Mouse (Mus musculus) kidney, postnatal 10 days (tissue): Measurements from ENCODE around the gene Ces1a.

Source experiments
- DNase-seq: peaks from one replicate; pipeline ENCODE4 v3.0.0; 2021; ENCODE audit warnings: mixed read lengths

Gene Ces1a

DNA sequence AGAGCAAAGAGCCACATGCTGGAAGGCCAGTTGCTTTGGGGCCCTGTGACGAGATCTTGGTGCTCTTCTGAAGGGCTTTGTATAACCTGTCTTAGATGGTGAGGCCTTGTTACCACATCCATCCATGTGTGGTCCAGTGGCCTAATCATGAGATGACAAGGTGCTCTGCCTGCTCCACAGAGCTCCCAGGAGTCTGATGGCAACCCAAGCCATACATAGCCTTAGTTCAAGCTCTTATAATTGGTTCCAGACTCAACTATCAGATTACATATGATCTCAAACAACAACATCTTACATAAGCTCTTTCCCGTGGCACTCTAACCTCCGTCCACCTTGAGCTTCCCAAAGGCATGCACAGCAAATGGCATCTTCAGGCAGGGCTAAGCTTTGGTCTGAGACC lies at the start of gene Ces1a:
Gene Ces1a, minus strand, starts transcription at position 101 of the 400 bp plus-strand sequence.
- DNase-seq, result no peak

GRCm38 (mm10) chr8:93095376-93095775 lies 47.4 kb upstream of the Ces1a start:
- peak; percentile 55 for DNase-seq

GRCm38 (mm10) chr8:93091324-93091723 lies 43.3 kb upstream of the Ces1a start:
- DNase-seq, result no peak

DNA sequence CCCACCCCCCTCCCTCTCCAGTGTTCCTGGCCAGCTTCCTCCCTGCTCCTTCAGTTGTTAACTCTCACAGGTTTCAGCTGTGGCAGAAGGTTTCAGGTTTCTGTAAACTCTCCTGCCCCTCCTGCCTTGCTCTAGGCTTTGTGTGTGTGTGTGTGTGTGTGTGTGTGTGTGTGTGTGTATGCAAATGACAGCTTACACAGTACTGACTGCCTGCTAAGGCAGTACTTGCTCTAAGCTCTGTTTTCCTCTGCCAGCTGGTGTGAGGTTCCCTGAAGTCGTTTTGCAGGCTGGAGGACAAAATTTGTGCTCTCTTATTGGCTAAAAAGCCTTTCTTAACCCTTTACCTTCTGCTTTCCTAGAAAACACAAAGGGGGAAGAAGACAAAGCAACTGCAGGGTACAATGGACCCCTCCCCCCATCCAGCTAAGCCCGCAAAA lies 40.7 kb upstream of the Ces1a start:
- peak; percentile 6 for DNase-seq

GRCm38 (mm10) chr8:93088193-93088592 lies 40.2 kb upstream of the Ces1a start:
- no peak for DNase-seq

DNA sequence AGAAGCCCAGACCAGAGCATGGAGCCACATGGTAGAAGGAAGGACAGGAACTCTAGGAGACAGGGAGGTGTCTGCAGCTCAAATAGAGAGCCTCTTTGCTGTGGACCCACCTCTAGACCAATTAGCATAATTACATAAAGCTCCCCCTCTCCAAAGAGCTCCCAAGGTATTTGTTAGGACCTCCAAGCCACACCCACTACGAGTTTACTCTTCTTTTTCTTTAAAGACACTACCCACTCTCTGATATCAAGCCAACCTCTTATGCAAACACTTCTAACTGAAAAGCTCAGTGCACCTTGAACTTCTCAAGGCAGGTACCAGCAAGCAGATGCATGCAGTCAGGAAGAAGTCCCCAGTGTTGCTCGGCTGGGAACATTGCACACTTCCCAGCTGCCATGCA lies 31.9 kb upstream of the Ces1a start, which contains the start of gene Ces1b:
Gene Ces1b, minus strand, starts transcription at position 131 of the 400 bp plus-strand sequence.
- DNase-seq, result no peak

- no peak for DNase-seq
Measured at GRCm38 (mm10) chr8:93075251-93075650, 27.3 kb upstream of the Ces1a start.

GRCm38 (mm10) chr8:93063416-93064117 lies 15.6 kb upstream of the Ces1a start:
- DNase-seq, result no peak

GRCm38 (mm10) chr8:93059185-93059584 lies 11.2 kb upstream of the Ces1a start:
- DNase-seq, result peak; percentile 78

- DNase-seq, result no peak
Measured at GRCm38 (mm10) chr8:93055238-93055637, 7.2 kb upstream of the Ces1a start.

DNA sequence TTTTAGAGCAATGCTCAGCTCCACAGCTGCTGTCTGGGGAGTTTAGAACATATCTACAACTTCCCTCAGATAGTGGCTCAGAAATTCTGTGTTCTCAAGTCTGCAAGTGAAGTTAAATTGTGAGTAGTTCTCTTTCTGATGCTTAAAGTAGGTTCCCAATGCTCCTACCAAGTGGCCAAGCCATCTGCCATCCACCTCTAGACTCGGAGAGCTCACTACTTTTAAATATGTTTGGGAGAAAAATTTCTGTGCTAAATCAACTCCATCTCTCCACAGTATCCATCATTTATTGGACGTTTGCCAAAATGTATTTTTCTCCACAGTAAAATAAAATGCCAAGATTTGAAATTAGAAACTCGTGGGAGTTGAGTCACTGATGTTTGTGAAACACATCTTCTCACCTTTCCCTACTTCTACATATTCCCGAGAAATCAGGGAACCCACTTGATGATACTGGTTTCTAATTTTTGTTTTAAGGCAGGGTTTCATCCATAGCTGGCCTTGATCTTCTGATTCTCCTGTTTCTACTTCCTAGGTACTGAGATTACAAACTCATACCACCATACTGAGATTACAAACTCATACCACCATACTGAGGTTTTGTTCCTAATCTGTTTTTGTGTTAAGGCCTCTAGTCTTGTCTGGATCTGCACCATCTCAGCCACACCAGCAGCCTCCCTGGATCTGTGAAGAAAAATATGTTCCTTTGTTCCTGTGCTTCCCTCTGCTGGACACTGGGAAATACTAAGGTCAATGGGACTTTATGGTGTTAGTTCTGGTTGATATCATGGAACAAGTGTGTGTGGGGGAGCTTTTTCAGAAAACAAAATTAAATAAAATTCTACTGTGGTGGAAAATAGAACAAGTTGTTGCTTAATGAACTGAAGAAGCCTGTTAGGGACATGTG lies 771 bp upstream of the Ces1a start:
- peak; percentile 7 for DNase-seq

GRCm38 (mm10) chr8:93043083-93043482 lies 4.9 kb downstream of the Ces1a start:
- DNase-seq, result no peak

- DNase-seq, result no peak
Measured at GRCm38 (mm10) chr8:93040776-93041567, 7.0 kb downstream of the Ces1a start.

DNA sequence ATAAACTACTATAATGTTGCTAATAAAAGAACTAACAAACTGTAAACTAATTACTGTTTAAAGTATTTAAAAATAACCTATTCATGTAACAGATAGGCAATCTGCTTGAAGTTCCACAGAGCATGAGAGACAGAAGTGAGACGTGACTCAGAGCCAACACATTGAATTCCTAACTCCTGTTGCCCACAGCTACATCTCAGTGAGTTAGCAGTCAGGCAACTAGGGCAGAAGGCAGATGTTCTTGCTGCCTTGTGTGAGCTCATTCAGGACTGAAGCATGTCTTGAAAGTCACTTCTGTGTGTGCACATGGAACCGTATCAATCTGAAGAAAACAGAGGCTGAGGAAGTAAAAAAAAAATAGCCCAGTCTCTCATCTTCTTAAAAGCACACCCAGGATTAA lies 7.7 kb downstream of the Ces1a start:
- no peak for DNase-seq

DNA sequence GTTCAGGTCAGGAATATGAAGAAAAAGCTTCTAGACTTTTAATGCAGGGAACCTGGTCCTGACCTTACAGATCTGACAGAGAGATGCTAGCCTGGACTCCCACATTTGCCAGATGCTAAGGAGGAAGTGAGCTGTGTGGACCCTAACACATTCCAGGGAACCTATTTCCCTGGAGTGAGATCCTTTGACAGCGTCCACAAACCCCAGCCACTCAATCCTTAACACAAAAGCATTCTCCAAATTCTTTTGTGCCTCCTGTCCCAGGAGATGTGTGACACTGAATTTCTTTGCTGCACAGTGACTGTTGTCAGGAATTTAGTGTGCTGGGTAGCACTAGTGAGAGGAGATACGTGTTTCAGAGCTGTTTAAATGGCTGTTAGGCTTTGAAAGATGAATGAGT lies 9.2 kb downstream of the Ces1a start:
- DNase-seq, result no peak

DNA sequence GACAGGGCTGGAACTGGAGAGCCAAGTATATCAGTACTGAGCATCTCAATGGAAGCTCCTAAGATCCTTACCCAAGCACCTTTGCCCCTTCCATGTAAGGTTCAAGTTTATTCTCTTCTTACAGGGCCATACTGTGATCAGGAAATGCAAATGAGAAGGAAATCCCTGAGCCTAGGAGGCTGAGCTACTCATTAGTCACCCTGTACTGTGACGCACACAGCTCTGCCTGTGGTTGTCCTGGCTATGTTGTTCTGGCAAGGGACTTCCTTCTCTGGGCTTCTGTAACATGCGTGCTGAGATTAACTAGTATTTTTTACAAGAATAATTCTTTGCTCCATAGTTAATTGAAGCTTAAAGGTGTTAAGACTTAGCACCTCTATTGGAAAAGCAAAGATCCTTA lies 17.3 kb downstream of the Ces1a start:
- no peak for DNase-seq

DNA sequence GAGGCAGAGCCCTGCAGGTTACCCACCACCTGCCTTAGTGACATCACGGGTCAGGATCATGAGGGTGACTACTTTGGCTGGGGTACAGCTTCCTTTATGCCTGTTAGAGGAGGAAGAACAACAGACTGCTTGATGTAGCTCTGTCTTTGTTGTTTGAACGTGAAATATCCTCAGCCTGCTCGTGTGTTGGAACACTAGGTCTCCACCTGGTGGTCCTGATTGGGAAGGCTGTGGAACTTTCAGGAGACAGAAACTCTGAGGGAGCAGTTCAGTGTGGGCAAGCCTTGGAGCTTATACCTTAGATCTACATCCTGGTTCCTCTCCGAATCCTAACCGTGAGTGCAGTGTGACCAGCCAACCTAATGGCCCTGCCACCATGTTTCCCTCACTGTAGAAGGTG lies 26.3 kb downstream of the Ces1a start:
- DNase-seq, result no peak

DNA sequence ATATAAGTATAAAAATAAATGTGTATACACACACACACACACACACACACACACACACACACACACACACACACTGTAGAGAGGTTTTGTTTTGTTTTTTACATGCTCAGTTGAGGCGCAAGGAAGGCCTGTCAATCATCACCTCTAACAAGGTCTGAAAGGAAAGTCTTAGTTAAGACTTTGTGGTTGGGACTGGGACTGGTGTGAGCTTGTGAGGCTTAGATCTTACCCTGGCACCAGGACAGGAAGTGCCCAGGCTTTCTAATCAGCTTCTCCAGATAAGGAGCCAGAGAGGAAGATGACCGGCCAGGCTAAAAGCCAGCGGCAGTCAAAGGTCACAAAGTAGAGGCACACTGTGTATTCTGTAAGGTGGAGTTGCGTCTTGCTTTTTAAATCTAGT lies 33.7 kb downstream of the Ces1a start:
- no peak for DNase-seq

DNA sequence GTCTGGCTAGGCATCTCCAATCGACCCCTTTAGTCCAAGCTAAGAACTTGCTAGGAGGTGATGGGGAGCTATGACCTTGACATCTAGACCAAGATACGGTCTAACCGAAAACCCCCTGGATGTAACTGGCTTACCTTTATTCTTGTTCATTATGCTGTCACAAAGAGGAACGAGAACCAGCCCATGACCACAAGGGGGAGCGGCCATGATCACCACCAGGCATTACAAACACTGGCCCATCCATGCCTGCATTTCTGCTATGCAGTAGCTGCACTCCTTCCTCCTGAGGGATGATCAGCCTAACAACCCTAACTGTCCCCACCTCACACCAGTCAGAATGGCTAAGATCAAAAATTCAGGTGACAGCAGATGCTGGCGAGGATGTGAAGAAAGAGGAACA lies 35.8 kb downstream of the Ces1a start:
- DNase-seq, result peak; percentile 13

DNA sequence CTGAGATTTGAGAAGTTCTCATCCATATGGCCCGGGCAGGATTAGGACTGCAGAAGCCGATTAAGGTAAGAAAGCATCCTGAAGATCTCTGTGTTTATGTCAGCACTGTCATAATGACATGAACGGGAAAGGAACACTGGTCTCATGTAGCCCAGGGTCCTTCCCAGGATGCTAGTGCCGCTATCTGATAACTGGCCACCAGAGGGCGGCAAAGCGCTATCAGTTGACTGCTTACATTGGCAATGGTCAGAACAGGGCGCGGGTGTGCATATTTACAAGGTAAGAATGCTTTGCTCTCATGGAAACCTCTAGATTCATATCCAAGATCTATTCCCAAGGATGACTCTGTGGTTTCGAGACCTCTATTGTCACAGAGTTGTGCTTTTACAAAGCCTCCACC lies 36.6 kb downstream of the Ces1a start:
- peak; percentile 92 for DNase-seq

GRCm38 (mm10) chr8:93010286-93010685 lies 37.7 kb downstream of the Ces1a start:
- DNase-seq, result peak; percentile 63

- DNase-seq, result peak; percentile 71
Measured at GRCm38 (mm10) chr8:92998600-92998999, 49.4 kb downstream of the Ces1a start.

GRCm38 (mm10) chr8:92996840-92997239 lies 51.2 kb downstream of the Ces1a start:
- DNase-seq, result peak; percentile 66
